Comparison of ENCODE assay signal across 9 mouse cellular contexts in genomic region chr16:36884881-36885280, GRCm38 (mm10). TPM values are rescaled to one million over a fixed set of nuclear protein-coding genes. Genes with fewer than 3 reads are reported as not detected.
A peak's percentile ranks its signal among the peaks of the same experiment; 100 is the strongest.
DNase-seq lines count a peak whose midpoint lies in the region; ATAC-seq and TF ChIP-seq lines count a peak whose summit lies in the region.
"Had no signal": no experiment of that assay in that cellular context is flagged by ENCODE, and none has a peak within 500 bp of the region (broad histone marks: within the 10 kb centered on the region; RNA-seq: fewer than 3 reads in every experiment).

No protein-coding gene starts in this region.

- TF ChIP-seq CTCF in lung, embryonic 14.5 days (IDR thresholded peaks at IDR 0.05; ENCODE audit: low read depth) = peak; percentile 50

- peak; percentile 39; the same call in 1 of the 2 replicates for ATAC-seq in kidney, embryonic 14.5 days (ENCODE audit: low FRiP score, low TSS enrichment)
- ATAC-seq in kidney, embryonic 15.5 days (replicated peaks; ENCODE audit: low FRiP score) = no peak
- no peak for ATAC-seq in lung, embryonic 14.5 days (ENCODE audit: insufficient read depth)

- no peaks in the 10 kb centered on the region for H3K27me3 ChIP-seq in kidney, embryonic 14.5 days (ENCODE audit: control insufficient read depth, insufficient read depth, low read length)
- no peaks in the 10 kb centered on the region for H3K27me3 ChIP-seq in kidney, embryonic 15.5 days
- no peaks in the 10 kb centered on the region for H3K27me3 ChIP-seq in lung, embryonic 14.5 days (ENCODE audit: insufficient read depth, low read length)

- H3K9ac ChIP-seq in kidney, embryonic 14.5 days (ENCODE audit: low read depth, low read length) = no peak overlapping the region
- no peak overlapping the region for H3K9ac ChIP-seq in kidney, embryonic 15.5 days
- H3K9ac ChIP-seq in lung, embryonic 14.5 days = no peak overlapping the region

- no peaks in the 10 kb centered on the region for H3K9me3 ChIP-seq in kidney, embryonic 14.5 days (ENCODE audit: control insufficient read depth, low read length)
- H3K9me3 ChIP-seq in kidney, embryonic 15.5 days (replicated peaks) = no peaks in the 10 kb centered on the region
- no peaks in the 10 kb centered on the region for H3K9me3 ChIP-seq in lung, embryonic 14.5 days (ENCODE audit: low read depth, low read length)

- H3K4me2 ChIP-seq in kidney, embryonic 14.5 days (replicated peaks; ENCODE audit: low read depth, low read length) = no peak overlapping the region
- no peak overlapping the region for H3K4me2 ChIP-seq in kidney, embryonic 15.5 days
- H3K4me2 ChIP-seq in lung, embryonic 14.5 days = no peak overlapping the region

- no peak overlapping the region for H3K4me3 ChIP-seq in kidney, embryonic 14.5 days (ENCODE audit: low read length)
- H3K4me3 ChIP-seq in kidney, embryonic 15.5 days (replicated peaks) = no peak overlapping the region
- no peak overlapping the region for H3K4me3 ChIP-seq in lung, embryonic 14.5 days (ENCODE audit: low read depth, low read length)

- peaks cover 17% of the 10 kb centered on the region for H3K36me3 ChIP-seq in kidney, embryonic 14.5 days (ENCODE audit: control insufficient read depth, insufficient read depth, low read length)
- H3K36me3 ChIP-seq in kidney, embryonic 15.5 days = peaks cover 43% of the 10 kb centered on the region
- H3K36me3 ChIP-seq in lung, embryonic 14.5 days (ENCODE audit: insufficient read depth) = peaks cover 29% of the 10 kb centered on the region

- H3K27ac ChIP-seq in kidney, embryonic 14.5 days (ENCODE audit: low read depth, low read length) = no peak overlapping the region
- H3K27ac ChIP-seq in kidney, embryonic 15.5 days = no peak overlapping the region
- no peak overlapping the region for H3K27ac ChIP-seq in lung, embryonic 14.5 days (ENCODE audit: low read depth)

- 86% methylated on average over 4 of the region's 4 CpGs for WGBS in kidney, embryonic 14.5 days
- WGBS in kidney, embryonic 15.5 days = 85% methylated on average over 4 of the region's 4 CpGs
- 85% methylated on average over 4 of the region's 4 CpGs for WGBS in lung, embryonic 14.5 days

- DNase-seq in adrenal gland, postnatal 14 days = peak; percentile 70
- DNase-seq in adrenal gland, adult 2 months = no peak
- DNase-seq in c-Kit-positive CD71-negative TER-119-negative erythroid progenitor cells, embryonic 14.5 days (ENCODE audit: low read depth) = peak; percentile 41
- DNase-seq in lung, embryonic 14.5 days = peak; percentile 47
- peak; percentile 48 for DNase-seq in thymus, postnatal 0 days (ENCODE audit: low spot score)
- no peak for DNase-seq in layer of hippocampus, postnatal 14 days (ENCODE audit: low spot score in 2 of 2)

- H3K4me1 ChIP-seq in kidney, embryonic 14.5 days (ENCODE audit: control insufficient read depth, insufficient read depth, low read length) = no peaks in the 10 kb centered on the region
- no peaks in the 10 kb centered on the region for H3K4me1 ChIP-seq in kidney, embryonic 15.5 days
- no peaks in the 10 kb centered on the region for H3K4me1 ChIP-seq in lung, embryonic 14.5 days (ENCODE audit: insufficient read depth)

RNA-seq across cellular contexts. Expression of gene Golgb1, which starts 9.9 kb away (rescaled TPM):
- total RNA-seq in adrenal gland, postnatal 14 days (2021) = 59.7 and 63.3 TPM in 2 replicates
- total RNA-seq in adrenal gland, adult 2 months (2021) = 10 to 100 TPM; 68.0 to 98.8 TPM
- polyA plus RNA-seq in adrenal gland, adult 2 months (2012; rRNA removed) = 50.7 and 55.0 TPM in 2 replicates
- polyA plus RNA-seq in kidney, embryonic 14.5 days (2014; fragmentation: Nextera tagmentation; extraction: Ambion mirVana) = 104 and 116 TPM in 2 replicates
- 104 and 111 TPM in 2 replicates for polyA plus RNA-seq in kidney, embryonic 15.5 days (2015; fragmentation: Nextera tagmentation; extraction: Ambion mirVana)
- polyA plus RNA-seq in lung, embryonic 14.5 days (2014; fragmentation: Nextera tagmentation; extraction: Ambion mirVana) = 89.9 and 96.8 TPM in 2 replicates
- polyA plus RNA-seq in thymus, postnatal 0 days (2015; fragmentation: Nextera tagmentation; extraction: Ambion mirVana) = 50.2 and 63.9 TPM in 2 replicates
- total RNA-seq in layer of hippocampus, postnatal 14 days (2021) = 10 to 100 TPM; 68.8 to 73.3 TPM

RNA-seq across cellular contexts. Expression of gene Eaf2, which starts 10.1 kb away (rescaled TPM):
- total RNA-seq in adrenal gland, postnatal 14 days (2021) = 2.1 and 2.4 TPM in 2 replicates
- total RNA-seq in adrenal gland, adult 2 months (2021) = 1 to 10 TPM; 1.4 to 1.8 TPM
- not detected in 2 replicates for polyA plus RNA-seq in adrenal gland, adult 2 months (2012; rRNA removed)
- 6.0 and 7.6 TPM in 2 replicates for polyA plus RNA-seq in kidney, embryonic 14.5 days (2014; fragmentation: Nextera tagmentation; extraction: Ambion mirVana)
- polyA plus RNA-seq in kidney, embryonic 15.5 days (2015; fragmentation: Nextera tagmentation; extraction: Ambion mirVana) = 8.5 and 8.6 TPM in 2 replicates
- polyA plus RNA-seq in lung, embryonic 14.5 days (2014; fragmentation: Nextera tagmentation; extraction: Ambion mirVana) = 0.99 and 1.0 TPM in 2 replicates
- polyA plus RNA-seq in thymus, postnatal 0 days (2015; fragmentation: Nextera tagmentation; extraction: Ambion mirVana) = 5.3 and 5.8 TPM in 2 replicates
- total RNA-seq in layer of hippocampus, postnatal 14 days (2021) = 1 to 10 TPM; 1.5 to 3.0 TPM

RNA-seq across cellular contexts. Expression of gene Hcls1, which starts 49.9 kb away (rescaled TPM):
- total RNA-seq in adrenal gland, postnatal 14 days (2021) = 12.2 and 27.7 TPM in 2 replicates
- 10 to 100 TPM; 10.3 to 15.4 TPM for total RNA-seq in adrenal gland, adult 2 months (2021)
- polyA plus RNA-seq in adrenal gland, adult 2 months (2012; rRNA removed) = 7.7 and 8.1 TPM in 2 replicates
- polyA plus RNA-seq in kidney, embryonic 14.5 days (2014; fragmentation: Nextera tagmentation; extraction: Ambion mirVana) = 2.2 and 2.3 TPM in 2 replicates
- 5.5 and 6.1 TPM in 2 replicates for polyA plus RNA-seq in kidney, embryonic 15.5 days (2015; fragmentation: Nextera tagmentation; extraction: Ambion mirVana)
- 2.1 and 2.2 TPM in 2 replicates for polyA plus RNA-seq in lung, embryonic 14.5 days (2014; fragmentation: Nextera tagmentation; extraction: Ambion mirVana)
- 144 and 146 TPM in 2 replicates for polyA plus RNA-seq in thymus, postnatal 0 days (2015; fragmentation: Nextera tagmentation; extraction: Ambion mirVana)
- 1 to 10 TPM; 4.5 to 4.8 TPM for total RNA-seq in layer of hippocampus, postnatal 14 days (2021)
- polyA plus RNA-seq: C2C12 had no signal

RNA-seq across cellular contexts. Expression of gene Iqcb1, which starts 56.7 kb away (rescaled TPM):
- total RNA-seq in adrenal gland, postnatal 14 days (2021) = 15.3 and 17.5 TPM in 2 replicates
- total RNA-seq in adrenal gland, adult 2 months (2021) = 10 to 100 TPM; 13.8 to 18.2 TPM
- 0.26 and 1.1 TPM in 2 replicates for polyA plus RNA-seq in adrenal gland, adult 2 months (2012; rRNA removed)
- 40.0 and 45.5 TPM in 2 replicates for polyA plus RNA-seq in kidney, embryonic 14.5 days (2014; fragmentation: Nextera tagmentation; extraction: Ambion mirVana)
- 33.3 and 40.9 TPM in 2 replicates for polyA plus RNA-seq in kidney, embryonic 15.5 days (2015; fragmentation: Nextera tagmentation; extraction: Ambion mirVana)
- polyA plus RNA-seq in lung, embryonic 14.5 days (2014; fragmentation: Nextera tagmentation; extraction: Ambion mirVana) = 34.4 and 38.9 TPM in 2 replicates
- polyA plus RNA-seq in thymus, postnatal 0 days (2015; fragmentation: Nextera tagmentation; extraction: Ambion mirVana) = 20.4 and 22.8 TPM in 2 replicates
- total RNA-seq in layer of hippocampus, postnatal 14 days (2021) = 10 to 100 TPM; 33.1 to 33.4 TPM

Comparison
In these comparisons a context has a peak if more than half of its experiments do, and no peak if none do; other contexts are left out.
1. DNase-seq: peak in adrenal gland, postnatal 14 days (single experiment), c-Kit-positive CD71-negative TER-119-negative erythroid progenitor cells, embryonic 14.5 days (single experiment), lung, embryonic 14.5 days (single experiment) and thymus, postnatal 0 days (single experiment); none in adrenal gland, adult 2 months (single experiment) and layer of hippocampus, postnatal 14 days (0 of 2).
2. RNA of gene Hcls1, which starts 49.9 kb away (polyA plus RNA-seq): 144 to 146 TPM in thymus, postnatal 0 days; 7.7 to 8.1 TPM in adrenal gland, adult 2 months, 5.5 to 6.1 TPM in kidney, embryonic 15.5 days, 2.1 to 2.2 TPM in lung, embryonic 14.5 days and 2.2 to 2.3 TPM in kidney, embryonic 14.5 days; every median in the first group is over 10 times any median in the second.